Mouse (Mus musculus) large intestine, adult 2 months (tissue): ENCODE measurements around the gene Hdhd5. TPM values are rescaled to one million over a fixed set of nuclear protein-coding genes. Genes with fewer than 3 reads are reported as not detected.

Experiments
- DNase-seq: peaks from one replicate; pipeline ENCODE4 v3.0.0-alpha.2; 2012; ENCODE audit warnings: low read depth, low spot score
- WGBS: fragments of 180-500 bp; shearing (Covaris S2); methylation state at CpG from one replicate; pipeline ENCODE4 v1.1.7; 2018; 5-methylcytosine and 5-hydroxymethylcytosine counted together
- polyA plus RNA-seq: library from polyadenylated mRNA; depleted of rRNA; stranded (reverse); fragments of >200 nt; gene quantifications from 2 replicates; pipeline ENCODE4 v1.2.3, GENCODE M21; 2012

Hdhd5 gene
- polyA plus RNA-seq, 1 experiment, result 19.0 TPM

- 14% methylated on average over 16 of the region's 16 CpGs for WGBS
- DNase-seq, result no peak
These were observed 8.1 kb upstream of the Hdhd5 start for GRCm38 (mm10) chr6:120539132-120539759.

GRCm38 (mm10) chr6:120536337-120536736 is 5.2 kb upstream of the Hdhd5 start:
- no peak for DNase-seq

GRCm38 (mm10) chr6:120532594-120532993 is 1.5 kb upstream of the Hdhd5 start:
- WGBS, result 91% methylated on average over 1 of the region's 1 CpGs

More at GRCm38 (mm10) chr6:120536337-120536736, 5.2 kb upstream of the Hdhd5 start:
- WGBS, result 81% methylated on average over 2 of the region's 2 CpGs

GRCm38 (mm10) chr6:120529123-120529522 is 2.0 kb downstream of the Hdhd5 start:
- 20% methylated on average over 4 of the region's 4 CpGs for WGBS
- no peak for DNase-seq

More at GRCm38 (mm10) chr6:120532594-120532993, 1.5 kb upstream of the Hdhd5 start:
- DNase-seq, result no peak

GRCm38 (mm10) chr6:120524796-120525195 is 6.3 kb downstream of the Hdhd5 start:
- 93% methylated on average over 5 of the region's 5 CpGs for WGBS

GRCm38 (mm10) chr6:120519647-120520046 is 11.5 kb downstream of the Hdhd5 start:
- WGBS, result 80% methylated on average over 5 of the region's 5 CpGs
- no peak for DNase-seq

More at GRCm38 (mm10) chr6:120524796-120525195, 6.3 kb downstream of the Hdhd5 start:
- DNase-seq, result no peak

GRCm38 (mm10) chr6:120517311-120517710 is 13.8 kb downstream of the Hdhd5 start:
- 88% methylated on average over 5 of the region's 5 CpGs for WGBS
- no peak for DNase-seq

- WGBS, result 84% methylated on average over 6 of the region's 6 CpGs
- DNase-seq, result no peak
These were observed 14.2 kb downstream of the Hdhd5 start for GRCm38 (mm10) chr6:120516879-120517278.

GRCm38 (mm10) chr6:120516422-120516821 is 14.7 kb downstream of the Hdhd5 start:
- DNase-seq, result no peak
- WGBS, result 87% methylated on average over 4 of the region's 4 CpGs

GRCm38 (mm10) chr6:120511212-120511611 is 19.9 kb downstream of the Hdhd5 start:
- DNase-seq, result no peak
- WGBS, result 77% methylated on average over 6 of the region's 6 CpGs

GRCm38 (mm10) chr6:120510425-120510824 is 20.7 kb downstream of the Hdhd5 start:
- 78% methylated on average over 8 of the region's 8 CpGs for WGBS
- no peak for DNase-seq

- 77% methylated on average over 7 of the region's 7 CpGs for WGBS
- DNase-seq, result no peak
These were observed 21.1 kb downstream of the Hdhd5 start for GRCm38 (mm10) chr6:120509975-120510374.

- WGBS, result 64% methylated on average over 4 of the region's 4 CpGs
These were observed 22.5 kb downstream of the Hdhd5 start for GRCm38 (mm10) chr6:120508645-120509044.

GRCm38 (mm10) chr6:120505531-120505930 is 25.6 kb downstream of the Hdhd5 start:
- no peak for DNase-seq
- WGBS, result 71% methylated on average over 4 of the region's 4 CpGs

More at GRCm38 (mm10) chr6:120508645-120509044, 22.5 kb downstream of the Hdhd5 start:
- DNase-seq, result no peak

GRCm38 (mm10) chr6:120504051-120504450 is 27.1 kb downstream of the Hdhd5 start:
- 76% methylated on average over 3 of the region's 3 CpGs for WGBS

GRCm38 (mm10) chr6:120496544-120496943 is 34.6 kb downstream of the Hdhd5 start:
- WGBS, result 51% methylated on average over 3 of the region's 3 CpGs
- DNase-seq, result no peak

More at GRCm38 (mm10) chr6:120504051-120504450, 27.1 kb downstream of the Hdhd5 start:
- no peak for DNase-seq

- DNase-seq, result no peak
- WGBS, result 1% methylated on average over 75 of the region's 84 CpGs
These were observed 37.5 kb downstream of the Hdhd5 start, which contains the start of gene Tmem121b for GRCm38 (mm10) chr6:120493374-120494181. Gene Tmem121b, minus strand, starts transcription at chr6:120493807.

- no peak for DNase-seq
- 2% methylated on average over 95 of the region's 95 CpGs for WGBS
These were observed 38.4 kb downstream of the Hdhd5 start for GRCm38 (mm10) chr6:120492499-120493373.

GRCm38 (mm10) chr6:120491862-120492498 is 39.1 kb downstream of the Hdhd5 start:
- DNase-seq, result no peak
- 12% methylated on average over 22 of the region's 22 CpGs for WGBS
